Mouse (Mus musculus) lung, adult 2 months (tissue): Measurements from ENCODE around the gene Fzd2.

Experiments
- CTCF ChIP-seq: fragments of 200-500 bp; IDR thresholded peaks from 2 replicates; pipeline ENCODE4 v1.5.1; 2011; ENCODE audit warnings: mild to moderate bottlenecking, low read length, control low read depth; ENCODE audit not compliant: insufficient read depth
- POLR2A ChIP-seq: fragments of 200-500 bp; IDR thresholded peaks from 2 replicates; pipeline ENCODE4 v1.6.1; 2011; ENCODE audit warnings: low read depth, mild to moderate bottlenecking, control low read depth, low read length, borderline replicate concordance; ENCODE audit errors: extremely low read depth

GRCm38 (mm10) chr11:102655888-102656287, 51.7 kb downstream of the Fzd2 start:
- TF ChIP-seq CTCF (no peak), POLR2A (no peak)
